Mouse (Mus musculus): Measurements from ENCODE around the gene Numa1. TPM values are rescaled to one million over a fixed set of nuclear protein-coding genes. Genes with fewer than 3 reads are reported as not detected.
"Not testable (repeated sequence)": the region's sequence is repeated elsewhere in the genome, so short reads cannot be mapped to it uniquely, and the experiment has no call there.

Numa1 gene
- polyA plus RNA-seq, 1 experiment from 2014 or later: 72.1 TPM

GRCm38 (mm10) chr7:101933300-101933699 lies 611 bp upstream of the Numa1 start:
- peak overlapping the region; percentile 65 for H3K4me3 ChIP-seq (ENCODE audit: low read length)
- no peaks in the 10 kb centered on the region for H3K9me3 ChIP-seq (ENCODE audit: low read length)
- H3K27ac ChIP-seq (ENCODE audit: low read length): peak overlapping the region; percentile 59
- peak overlapping the region; percentile 78 for H3K9ac ChIP-seq (replicated peaks; ENCODE audit: low read length)
- H3K27me3 ChIP-seq (ENCODE audit: insufficient read depth, low read length): no peaks in the 10 kb centered on the region
- peak overlapping the region; percentile 78 for H3K4me2 ChIP-seq (replicated peaks; ENCODE audit: low read depth, low read length)
- H3K36me3 ChIP-seq (ENCODE audit: insufficient read depth, low read length): no peaks in the 10 kb centered on the region
- peak; percentile 35 for ATAC-seq (ENCODE audit: low FRiP score, low TSS enrichment)
- WGBS: 4% methylated on average over 15 of the region's 15 CpGs
- peaks cover 17% of the 10 kb centered on the region; the same call in 1 of the 2 replicates for H3K4me1 ChIP-seq (ENCODE audit: insufficient read depth, low read length)

GRCm38 (mm10) chr7:101935957-101936356 lies 2.0 kb downstream of the Numa1 start:
- Histone ChIP-seq H3K9me3 (ENCODE audit: low read length) (no peaks in the 10 kb centered on the region), H3K9ac (replicated peaks; ENCODE audit: low read length) (no peak overlapping the region), H3K27ac (ENCODE audit: low read length) (no peak overlapping the region), H3K4me1 (ENCODE audit: insufficient read depth, low read length) (peaks cover 17% of the 10 kb centered on the region; the same call in 1 of the 2 replicates), H3K4me3 (ENCODE audit: low read length) (no peak overlapping the region), H3K4me2 (replicated peaks; ENCODE audit: low read depth, low read length) (no peak overlapping the region), H3K36me3 (ENCODE audit: insufficient read depth, low read length) (0 out of 2 replicates have a peak, but pooled peaks cover 3% of the 10 kb centered on the region), H3K27me3 (ENCODE audit: insufficient read depth, low read length) (no peaks in the 10 kb centered on the region)
- WGBS: 94% methylated on average over 4 of the region's 4 CpGs
- no peak for ATAC-seq (ENCODE audit: low FRiP score, low TSS enrichment)

- ATAC-seq (ENCODE audit: low FRiP score, low TSS enrichment): no peak
- WGBS: 99% methylated on average over 4 of the region's 4 CpGs
- Histone ChIP-seq H3K4me2 (replicated peaks; ENCODE audit: low read depth, low read length) (no peak overlapping the region), H3K27me3 (ENCODE audit: insufficient read depth, low read length) (no peaks in the 10 kb centered on the region), H3K4me3 (ENCODE audit: low read length) (no peak overlapping the region), H3K27ac (ENCODE audit: low read length) (no peak overlapping the region), H3K4me1 (ENCODE audit: insufficient read depth, low read length) (peaks cover 17% of the 10 kb centered on the region; the same call in 1 of the 2 replicates), H3K36me3 (ENCODE audit: insufficient read depth, low read length) (0 out of 2 replicates have a peak, but pooled peaks cover 3% of the 10 kb centered on the region), H3K9me3 (ENCODE audit: low read length) (no peaks in the 10 kb centered on the region), H3K9ac (replicated peaks; ENCODE audit: low read length) (no peak overlapping the region)
Observed at GRCm38 (mm10) chr7:101936996-101937395, 3.1 kb downstream of the Numa1 start.

- Histone ChIP-seq H3K4me1 (ENCODE audit: insufficient read depth, low read length) (peaks cover 15% of the 10 kb centered on the region; the same call in 1 of the 2 replicates), H3K9me3 (ENCODE audit: low read length) (no peaks in the 10 kb centered on the region), H3K4me3 (ENCODE audit: low read length) (no peak overlapping the region), H3K27ac (ENCODE audit: low read length) (no peak overlapping the region), H3K27me3 (ENCODE audit: insufficient read depth, low read length) (no peaks in the 10 kb centered on the region), H3K9ac (replicated peaks; ENCODE audit: low read length) (no peak overlapping the region), H3K36me3 (ENCODE audit: insufficient read depth, low read length) (0 out of 2 replicates have a peak, but pooled peaks cover 3% of the 10 kb centered on the region), H3K4me2 (replicated peaks; ENCODE audit: low read depth, low read length) (no peak overlapping the region)
- no peak for ATAC-seq (ENCODE audit: low FRiP score, low TSS enrichment)
- 96% methylated on average over 4 of the region's 4 CpGs for WGBS
Observed at GRCm38 (mm10) chr7:101937569-101937968, 3.7 kb downstream of the Numa1 start.

- Histone ChIP-seq H3K27ac (ENCODE audit: low read length) (no peak overlapping the region), H3K4me1 (ENCODE audit: insufficient read depth, low read length) (peaks cover 11% of the 10 kb centered on the region; the same call in 1 of the 2 replicates), H3K9me3 (ENCODE audit: low read length) (no peaks in the 10 kb centered on the region), H3K27me3 (ENCODE audit: insufficient read depth, low read length) (no peaks in the 10 kb centered on the region), H3K4me2 (replicated peaks; ENCODE audit: low read depth, low read length) (no peak overlapping the region), H3K36me3 (ENCODE audit: insufficient read depth, low read length) (0 out of 2 replicates have a peak, but pooled peaks cover 3% of the 10 kb centered on the region), H3K4me3 (ENCODE audit: low read length) (no peak overlapping the region), H3K9ac (replicated peaks; ENCODE audit: low read length) (no peak overlapping the region)
- WGBS: 79% methylated on average over 2 of the region's 2 CpGs
- no peak for ATAC-seq (ENCODE audit: low FRiP score, low TSS enrichment)
Observed at GRCm38 (mm10) chr7:101938348-101938747, 4.4 kb downstream of the Numa1 start.

GRCm38 (mm10) chr7:101939758-101940157 lies 5.8 kb downstream of the Numa1 start:
- 0 out of 2 replicates have a peak, but pooled peaks cover 3% of the 10 kb centered on the region for H3K36me3 ChIP-seq (ENCODE audit: insufficient read depth, low read length)
- no peak overlapping the region for H3K9ac ChIP-seq (replicated peaks; ENCODE audit: low read length)
- H3K4me2 ChIP-seq (replicated peaks; ENCODE audit: low read depth, low read length): no peak overlapping the region
- H3K27ac ChIP-seq (ENCODE audit: low read length): no peak overlapping the region
- ATAC-seq (ENCODE audit: low FRiP score, low TSS enrichment): 0 out of 2 replicates have a peak, but pooled peaks have one; percentile 51
- H3K4me1 ChIP-seq (ENCODE audit: insufficient read depth, low read length): peaks cover 11% of the 10 kb centered on the region; the same call in 1 of the 2 replicates
- no peaks in the 10 kb centered on the region for H3K27me3 ChIP-seq (ENCODE audit: insufficient read depth, low read length)
- H3K4me3 ChIP-seq (ENCODE audit: low read length): no peak overlapping the region
- no peaks in the 10 kb centered on the region for H3K9me3 ChIP-seq (ENCODE audit: low read length)
- WGBS: 87% methylated on average over 4 of the region's 4 CpGs

GRCm38 (mm10) chr7:101949008-101949407 lies 15.1 kb downstream of the Numa1 start:
- H3K9me3 ChIP-seq (ENCODE audit: low read length); H3K9ac ChIP-seq (replicated peaks; ENCODE audit: low read length); ATAC-seq (ENCODE audit: low FRiP score, low TSS enrichment); H3K4me1 ChIP-seq (ENCODE audit: insufficient read depth, low read length); H3K27me3 ChIP-seq (ENCODE audit: insufficient read depth, low read length); H3K36me3 ChIP-seq (ENCODE audit: insufficient read depth, low read length); H3K27ac ChIP-seq (ENCODE audit: low read length); H3K4me2 ChIP-seq (replicated peaks; ENCODE audit: low read depth, low read length); H3K4me3 ChIP-seq (ENCODE audit: low read length): not testable (repeated sequence)
- 91% methylated on average over 5 of the region's 5 CpGs for whole genome bisulfite sequencing

GRCm38 (mm10) chr7:101951648-101952047 lies 17.7 kb downstream of the Numa1 start:
- Histone ChIP-seq H3K27me3 (ENCODE audit: insufficient read depth, low read length) (no peaks in the 10 kb centered on the region), H3K4me3 (ENCODE audit: low read length) (no peak overlapping the region), H3K9me3 (ENCODE audit: low read length) (no peaks in the 10 kb centered on the region), H3K4me2 (replicated peaks; ENCODE audit: low read depth, low read length) (no peak overlapping the region), H3K36me3 (ENCODE audit: insufficient read depth, low read length) (no peaks in the 10 kb centered on the region), H3K27ac (ENCODE audit: low read length) (peak overlapping the region; percentile 58; the same call in 1 of the 2 replicates), H3K9ac (replicated peaks; ENCODE audit: low read length) (no peak overlapping the region), H3K4me1 (ENCODE audit: insufficient read depth, low read length) (peaks cover 2% of the 10 kb centered on the region; the same call in 1 of the 2 replicates)
- ATAC-seq (ENCODE audit: low FRiP score, low TSS enrichment): no peak
- WGBS: 68% methylated on average over 1 of the region's 1 CpGs

- no peaks in the 10 kb centered on the region for H3K27me3 ChIP-seq (ENCODE audit: insufficient read depth, low read length)
- no peak overlapping the region for H3K4me2 ChIP-seq (replicated peaks; ENCODE audit: low read depth, low read length)
- H3K4me1 ChIP-seq (ENCODE audit: insufficient read depth, low read length): peaks cover 2% of the 10 kb centered on the region; the same call in 1 of the 2 replicates
- H3K27ac ChIP-seq (ENCODE audit: low read length): no peak overlapping the region
- 34% methylated on average over 2 of the region's 2 CpGs for WGBS
- H3K36me3 ChIP-seq (ENCODE audit: insufficient read depth, low read length): no peaks in the 10 kb centered on the region
- H3K9ac ChIP-seq (replicated peaks; ENCODE audit: low read length): no peak overlapping the region
- H3K9me3 ChIP-seq (ENCODE audit: low read length): no peaks in the 10 kb centered on the region
- H3K4me3 ChIP-seq (ENCODE audit: low read length): no peak overlapping the region
- no peak for ATAC-seq (ENCODE audit: low FRiP score, low TSS enrichment)
Observed at GRCm38 (mm10) chr7:101952098-101952497, 18.2 kb downstream of the Numa1 start.

GRCm38 (mm10) chr7:101954163-101954562 lies 20.3 kb downstream of the Numa1 start:
- Histone ChIP-seq H3K4me2 (replicated peaks; ENCODE audit: low read depth, low read length) (no peak overlapping the region), H3K36me3 (ENCODE audit: insufficient read depth, low read length) (no peaks in the 10 kb centered on the region), H3K4me3 (ENCODE audit: low read length) (no peak overlapping the region), H3K27ac (ENCODE audit: low read length) (no peak overlapping the region), H3K9ac (replicated peaks; ENCODE audit: low read length) (no peak overlapping the region), H3K9me3 (ENCODE audit: low read length) (no peaks in the 10 kb centered on the region), H3K4me1 (ENCODE audit: insufficient read depth, low read length) (peaks cover 2% of the 10 kb centered on the region; the same call in 1 of the 2 replicates), H3K27me3 (ENCODE audit: insufficient read depth, low read length) (no peaks in the 10 kb centered on the region)
- WGBS: 94% methylated on average over 2 of the region's 2 CpGs
- ATAC-seq (ENCODE audit: low FRiP score, low TSS enrichment): no peak

Measured in kidney, embryonic 16.5 days (tissue).